In the genomic region with DNA sequence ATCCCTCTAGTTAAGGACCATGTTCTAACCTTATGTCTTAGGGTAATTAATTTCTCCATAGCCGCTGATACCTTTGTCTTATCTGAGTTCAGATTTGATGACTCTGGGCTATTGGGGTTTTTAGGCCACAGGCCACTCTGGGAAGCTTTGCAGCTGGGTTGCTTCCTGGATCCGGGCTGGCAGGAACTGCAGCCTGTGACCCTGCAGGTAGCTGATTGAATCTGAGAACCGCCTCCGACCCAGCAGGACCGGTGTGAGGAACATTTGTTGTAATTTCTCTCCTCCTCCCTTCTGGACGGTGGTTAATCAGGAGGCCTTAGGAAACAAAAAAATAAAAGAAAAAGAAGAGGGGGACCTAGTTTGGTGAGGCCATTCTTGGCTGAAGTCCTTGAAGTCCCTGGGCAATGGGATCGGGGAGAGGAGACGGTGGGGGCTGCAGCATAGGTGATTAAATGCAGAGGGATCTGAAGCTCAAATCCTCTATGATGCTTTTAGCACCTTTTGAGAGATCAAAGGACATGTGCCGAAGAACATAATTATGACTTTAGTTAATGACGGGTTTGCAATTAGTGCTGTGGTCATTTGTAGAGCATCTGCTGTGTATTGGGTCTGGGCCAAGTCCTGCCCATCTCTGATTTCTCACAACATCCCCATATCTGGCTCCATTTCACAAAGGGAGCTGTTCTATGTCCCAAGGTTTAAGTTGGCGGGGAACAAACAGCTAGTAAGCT, we compare ENCODE assay signal across 24 mouse cellular contexts. TPM values are rescaled to one million over a fixed set of nuclear protein-coding genes. Genes with fewer than 3 reads are reported as not detected.
A peak's percentile ranks its signal among the peaks of the same experiment; 100 is the strongest.
DNase-seq lines count a peak whose midpoint lies in the region; ATAC-seq and TF ChIP-seq lines count a peak whose summit lies in the region.
"Had no signal": no experiment of that assay in that cellular context is flagged by ENCODE, and none has a peak within 500 bp of the region (broad histone marks: within the 10 kb centered on the region; RNA-seq: fewer than 3 reads in every experiment).

No protein-coding gene starts in this region.

- H3K4me3 ChIP-seq in gastrocnemius, adult 2 months: no peak overlapping the region
- H3K4me3 ChIP-seq in forebrain, embryonic 12.5 days (replicated peaks): no peak overlapping the region
- H3K4me3 ChIP-seq: embryonic facial prominence, embryonic 13.5 days; limb, embryonic 13.5 days; lung, embryonic 15.5 days; midbrain, embryonic 12.5 days had no signal

- 35% methylated on average over 11 of the region's 11 CpGs for WGBS in forebrain, embryonic 12.5 days

- H3K27me3 ChIP-seq in forebrain, embryonic 12.5 days: no peaks in the 10 kb centered on the region
- H3K27me3 ChIP-seq: embryonic facial prominence, embryonic 13.5 days; limb, embryonic 13.5 days; lung, embryonic 15.5 days; midbrain, embryonic 12.5 days had no signal

- no peak for TF ChIP-seq POLR2A in brain, embryonic 14.5 days (IDR thresholded peaks at IDR 0.05; ENCODE audit: borderline replicate concordance, extremely low read depth, insufficient read depth, insufficient read length, poor library complexity, severe bottlenecking)

- no peaks in the 10 kb centered on the region for H3K36me3 ChIP-seq in forebrain, embryonic 12.5 days (replicated peaks)
- H3K36me3 ChIP-seq: embryonic facial prominence, embryonic 13.5 days; limb, embryonic 13.5 days; lung, embryonic 15.5 days; midbrain, embryonic 12.5 days had no signal

- H3K4me1 ChIP-seq in forebrain, embryonic 12.5 days: peaks cover 40% of the 10 kb centered on the region

- intact Hi-C loops in gastrocnemius, adult 2 months (cut with DNase I): no loop called here
- intact Hi-C loops in gastrocnemius, postnatal 36 days (cut with DNase I): no loop called here
- intact Hi-C loops in left cerebral cortex, postnatal 4 days (cut with DNase I): no loop called here
- intact Hi-C loops in left cerebral cortex, postnatal 36 days (cut with DNase I): no loop called here

- no peaks in the 10 kb centered on the region for H3K9me3 ChIP-seq in forebrain, embryonic 12.5 days
- H3K9me3 ChIP-seq: embryonic facial prominence, embryonic 13.5 days; limb, embryonic 13.5 days; lung, embryonic 15.5 days; midbrain, embryonic 12.5 days had no signal

- peak; percentile 63; the same call in 1 of the 2 replicates for ATAC-seq in forebrain, embryonic 12.5 days (ENCODE audit: low FRiP score)
- ATAC-seq: intestine, embryonic 16.5 days had no signal

- H3K27ac ChIP-seq in gastrocnemius, adult 2 months: no peak overlapping the region
- peak overlapping the region; percentile 81 for H3K27ac ChIP-seq in forebrain, embryonic 12.5 days
- H3K27ac ChIP-seq: embryonic facial prominence, embryonic 13.5 days; limb, embryonic 13.5 days; lung, embryonic 15.5 days; midbrain, embryonic 12.5 days had no signal

- TF ChIP-seq CTCF in gastrocnemius, adult 2 months (IDR thresholded peaks at IDR 0.05): no peak
- no peak for TF ChIP-seq CTCF in brain, embryonic 14.5 days (IDR thresholded peaks at IDR 0.05; ENCODE audit: borderline replicate concordance, extremely low read depth, insufficient read depth, insufficient read length)

- H3K9ac ChIP-seq in forebrain, embryonic 12.5 days: no peak overlapping the region
- H3K9ac ChIP-seq: embryonic facial prominence, embryonic 13.5 days; limb, embryonic 13.5 days; lung, embryonic 15.5 days; midbrain, embryonic 12.5 days had no signal

- peak; percentile 7 for DNase-seq in gastrocnemius, adult 2 months
- no peak for DNase-seq in gastrocnemius, postnatal 36 days
- DNase-seq in left cerebral cortex, postnatal 4 days: peak; percentile 63
- no peak for DNase-seq in left cerebral cortex, postnatal 36 days (ENCODE audit: low spot score in 2 of 2)
- peak; percentile 83 for DNase-seq in brain, embryonic 14.5 days (ENCODE audit: low read depth)
- no peak for DNase-seq in kidney, adult 9 months
- DNase-seq: adrenal gland, postnatal 36 days; B cell, adult 2 months; cerebellum, adult 2 months; gastrocnemius, postnatal 25 days; heart, adult 18-20 months; heart, postnatal 36 days; kidney, adult 8-10 months; kidney, postnatal 10 days; thymus, adult 2 months; thymus, postnatal 36 days had no signal

- no peak overlapping the region for H3K4me2 ChIP-seq in forebrain, embryonic 12.5 days
- H3K4me2 ChIP-seq: embryonic facial prominence, embryonic 13.5 days; heart, embryonic 11.5 days; limb, embryonic 13.5 days; liver, embryonic 11.5 days; lung, embryonic 15.5 days; midbrain, embryonic 12.5 days had no signal

RNA-seq across cellular contexts. Expression of gene Xylt1, which starts 40.2 kb away (rescaled TPM):
- total RNA-seq in gastrocnemius, adult 2 months (2021): 1 to 10 TPM; 5.5 to 9.5 TPM
- total RNA-seq in gastrocnemius, postnatal 36 days (2021): 1 to 10 TPM; 5.0 to 5.5 TPM
- 10 to 100 TPM; 53.5 to 56.6 TPM for total RNA-seq in left cerebral cortex, postnatal 4 days (2021)
- total RNA-seq in left cerebral cortex, postnatal 36 days (2021): 10 to 100 TPM; 46.0 to 59.0 TPM
- 5.5 and 8.2 TPM in 2 replicates for polyA plus RNA-seq in brain, embryonic 14.5 days (2012; rRNA removed)
- 3.4 and 5.0 TPM in 2 replicates for polyA plus RNA-seq in forebrain, embryonic 12.5 days (2016; fragmentation: Nextera tagmentation; extraction: Ambion mirVana)

Comparison
In these comparisons a context has a peak if more than half of its experiments do, and no peak if none do; other contexts are left out.
1. DNase-seq: peak in gastrocnemius, adult 2 months (single experiment), left cerebral cortex, postnatal 4 days (single experiment) and brain, embryonic 14.5 days (single experiment); none in gastrocnemius, postnatal 36 days (0 of 2), left cerebral cortex, postnatal 36 days (0 of 2) and kidney, adult 9 months (single experiment).
2. RNA of gene Xylt1, which starts 40.2 kb away (total RNA-seq): 46.0 to 59.0 TPM in left cerebral cortex, postnatal 36 days and 53.5 to 56.6 TPM in left cerebral cortex, postnatal 4 days; 5.5 to 9.5 TPM in gastrocnemius, adult 2 months and 5.0 to 5.5 TPM in gastrocnemius, postnatal 36 days; every median in the first group is over 4 times any median in the second.